In the genomic region with DNA sequence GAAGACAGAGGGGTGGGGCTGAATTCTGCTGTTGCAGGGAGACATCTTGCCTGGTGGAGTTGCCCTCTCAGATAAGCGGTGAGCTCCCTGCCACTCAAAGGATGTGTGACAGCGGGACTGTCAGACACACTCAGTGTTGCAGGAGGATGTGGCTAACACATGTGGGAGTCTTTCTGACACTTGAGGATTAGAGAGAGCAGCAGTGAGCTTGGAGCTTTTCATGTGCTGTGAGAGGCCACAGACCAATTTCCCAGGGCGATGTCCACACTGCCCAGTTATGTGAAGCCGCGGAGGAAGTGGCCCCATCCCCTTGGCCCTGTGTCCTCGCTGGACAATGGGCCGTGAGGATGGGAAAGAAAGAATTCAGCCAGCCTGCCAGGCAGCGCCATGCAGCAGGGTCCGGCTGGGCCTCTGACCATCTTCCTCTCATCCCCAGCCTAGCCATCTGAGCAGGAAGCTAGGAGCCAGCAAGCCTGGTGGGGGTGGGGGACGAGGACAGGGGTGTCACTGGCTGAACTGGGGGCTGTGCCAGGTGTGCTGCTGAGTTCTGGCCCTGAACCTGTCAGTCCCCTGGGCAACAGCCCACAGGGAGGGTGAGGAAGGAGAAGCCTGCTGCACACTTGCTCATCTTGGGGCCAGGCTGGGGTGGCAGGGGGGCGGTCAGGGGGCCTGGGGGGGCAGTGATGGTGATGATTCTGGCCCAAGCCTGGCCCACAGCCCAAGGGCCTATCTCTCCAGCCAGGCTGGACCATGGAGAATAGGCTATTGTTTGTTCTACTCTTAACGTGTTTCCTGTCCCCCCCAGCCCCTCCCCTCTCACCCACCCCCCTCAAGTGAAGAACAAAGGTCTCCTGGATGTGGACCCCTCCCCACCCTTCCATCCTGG, we compare ENCODE assay signal across 8 mouse cellular contexts. TPM values are rescaled to one million over a fixed set of nuclear protein-coding genes. Genes with fewer than 3 reads are reported as not detected.
DNase-seq lines count a peak whose midpoint lies in the region; ATAC-seq lines count a peak whose summit lies in the region.

No protein-coding gene starts in this region.

- DNase-seq in cerebellum, adult 11-12 months, result peak; percentile 70
- DNase-seq in cerebellum, adult 8-10 months, result no peak
- peak; percentile 49 for DNase-seq in c-Kit-positive CD71-positive TER-119-positive erythroid progenitor cells, embryonic 14.5 days (ENCODE audit: low spot score)
- peak; percentile 99 for DNase-seq in heart, adult 11 months
- DNase-seq in intestine, embryonic 14.5 days (ENCODE audit: low spot score), result no peak
- no peak for DNase-seq in right cerebral cortex, postnatal 25 days

- peak overlapping the region; percentile 94 for H3K27ac ChIP-seq in intestine, embryonic 14.5 days (ENCODE audit: low read depth)
- peak overlapping the region; percentile 57 for H3K27ac ChIP-seq in liver, embryonic 16.5 days (ENCODE audit: low read length)
- H3K27ac ChIP-seq in neural tube, embryonic 12.5 days, result 0 out of 2 replicates have a peak overlapping the region, but pooled peaks have one; percentile 15

- H3K36me3 ChIP-seq in intestine, embryonic 14.5 days (ENCODE audit: control insufficient read depth, insufficient read depth, low read length), result no peaks in the 10 kb centered on the region
- no peaks in the 10 kb centered on the region for H3K36me3 ChIP-seq in liver, embryonic 16.5 days (ENCODE audit: control insufficient read depth, insufficient read depth)
- H3K36me3 ChIP-seq in neural tube, embryonic 12.5 days, result no peaks in the 10 kb centered on the region

- peak overlapping the region; percentile 2; the same call in 1 of the 2 replicates for H3K4me2 ChIP-seq in intestine, embryonic 14.5 days (ENCODE audit: low read length)
- H3K4me2 ChIP-seq in liver, embryonic 16.5 days (ENCODE audit: low read depth, low read length), result no peak overlapping the region
- H3K4me2 ChIP-seq in neural tube, embryonic 12.5 days (replicated peaks), result no peak overlapping the region

- no peaks in the 10 kb centered on the region for H3K27me3 ChIP-seq in intestine, embryonic 14.5 days (replicated peaks; ENCODE audit: control insufficient read depth, insufficient read depth, low read length)
- peaks cover under 1% of the 10 kb centered on the region; the same call in 1 of the 2 replicates for H3K27me3 ChIP-seq in liver, embryonic 16.5 days (ENCODE audit: control insufficient read depth, insufficient read depth, low read depth, low read length)
- H3K27me3 ChIP-seq in neural tube, embryonic 12.5 days (replicated peaks), result no peaks in the 10 kb centered on the region

- WGBS in intestine, embryonic 14.5 days, result 30% methylated on average over 12 of the region's 12 CpGs
- WGBS in liver, embryonic 16.5 days (ENCODE audit: insufficient replicate concordance), result 8% methylated on average over 12 of the region's 12 CpGs
- WGBS in neural tube, embryonic 12.5 days, result 10% methylated on average over 11 of the region's 12 CpGs

- H3K9me3 ChIP-seq in intestine, embryonic 14.5 days (ENCODE audit: control insufficient read depth, low read length), result no peaks in the 10 kb centered on the region
- no peaks in the 10 kb centered on the region for H3K9me3 ChIP-seq in liver, embryonic 16.5 days (replicated peaks; ENCODE audit: control insufficient read depth, low read length)
- H3K9me3 ChIP-seq in neural tube, embryonic 12.5 days, result no peaks in the 10 kb centered on the region

- no peak for ATAC-seq in intestine, embryonic 14.5 days (replicated peaks; ENCODE audit: low FRiP score, low TSS enrichment, low read depth)
- 0 out of 2 replicates have a peak, but pooled peaks have one; percentile 4 for ATAC-seq in liver, embryonic 16.5 days (ENCODE audit: low read depth)
- no peak for ATAC-seq in neural tube, embryonic 12.5 days (ENCODE audit: low FRiP score, low read depth)

- peaks cover 69% of the 10 kb centered on the region for H3K4me1 ChIP-seq in intestine, embryonic 14.5 days (replicated peaks; ENCODE audit: control insufficient read depth, insufficient read depth, low read length)
- H3K4me1 ChIP-seq in liver, embryonic 16.5 days (ENCODE audit: control insufficient read depth, low read depth, low read length), result peaks cover 31% of the 10 kb centered on the region
- peaks cover 48% of the 10 kb centered on the region for H3K4me1 ChIP-seq in neural tube, embryonic 12.5 days

- no peak overlapping the region for H3K4me3 ChIP-seq in intestine, embryonic 14.5 days (ENCODE audit: low read depth, low read length)
- no peak overlapping the region for H3K4me3 ChIP-seq in liver, embryonic 16.5 days (ENCODE audit: low read depth, low read length)
- H3K4me3 ChIP-seq in neural tube, embryonic 12.5 days, result no peak overlapping the region

- H3K9ac ChIP-seq in intestine, embryonic 14.5 days (ENCODE audit: low read length), result peak overlapping the region; percentile 22; the same call in 1 of the 2 replicates
- H3K9ac ChIP-seq in liver, embryonic 16.5 days (ENCODE audit: low read depth, low read length), result no peak overlapping the region
- H3K9ac ChIP-seq in neural tube, embryonic 12.5 days, result 0 out of 2 replicates have a peak overlapping the region, but pooled peaks have one; percentile 3

RNA-seq across cellular contexts. Expression of a gene that starts 7.0 kb away (rescaled TPM):
- 44.9 and 45.7 TPM in 2 replicates for polyA plus RNA-seq in intestine, embryonic 14.5 days (2014; fragmentation: Nextera tagmentation; extraction: Ambion mirVana)
- polyA plus RNA-seq in liver, embryonic 16.5 days (2015; fragmentation: Nextera tagmentation; extraction: Ambion mirVana), result 12.1 and 13.1 TPM in 2 replicates
- polyA plus RNA-seq in neural tube, embryonic 12.5 days (2016; fragmentation: Nextera tagmentation; extraction: Ambion mirVana), result 14.9 and 17.6 TPM in 2 replicates

RNA-seq across cellular contexts. Expression of a gene that starts 19.9 kb away (rescaled TPM):
- 776 and 848 TPM in 2 replicates for polyA plus RNA-seq in intestine, embryonic 14.5 days (2014; fragmentation: Nextera tagmentation; extraction: Ambion mirVana)
- 9.1 and 15.8 TPM in 2 replicates for polyA plus RNA-seq in liver, embryonic 16.5 days (2015; fragmentation: Nextera tagmentation; extraction: Ambion mirVana)
- not detected in 2 replicates for polyA plus RNA-seq in neural tube, embryonic 12.5 days (2016; fragmentation: Nextera tagmentation; extraction: Ambion mirVana)

RNA-seq across cellular contexts. Expression of a gene that starts 32.6 kb away (rescaled TPM):
- polyA plus RNA-seq in intestine, embryonic 14.5 days (2014; fragmentation: Nextera tagmentation; extraction: Ambion mirVana), result 7.3 and 8.6 TPM in 2 replicates
- 1.8 and 2.1 TPM in 2 replicates for polyA plus RNA-seq in liver, embryonic 16.5 days (2015; fragmentation: Nextera tagmentation; extraction: Ambion mirVana)
- 2.8 and 3.4 TPM in 2 replicates for polyA plus RNA-seq in neural tube, embryonic 12.5 days (2016; fragmentation: Nextera tagmentation; extraction: Ambion mirVana)

RNA-seq across cellular contexts. Expression of a gene that starts 41.5 kb away (rescaled TPM):
- polyA plus RNA-seq in intestine, embryonic 14.5 days (2014; fragmentation: Nextera tagmentation; extraction: Ambion mirVana), result 38.1 and 44.4 TPM in 2 replicates
- 18.6 and 19.6 TPM in 2 replicates for polyA plus RNA-seq in liver, embryonic 16.5 days (2015; fragmentation: Nextera tagmentation; extraction: Ambion mirVana)
- polyA plus RNA-seq in neural tube, embryonic 12.5 days (2016; fragmentation: Nextera tagmentation; extraction: Ambion mirVana), result 55.6 and 57.5 TPM in 2 replicates

Comparison
In these comparisons a context has a peak if more than half of its experiments do, and no peak if none do; other contexts are left out.
1. DNase-seq: peak in cerebellum, adult 11-12 months (single experiment), c-Kit-positive CD71-positive TER-119-positive erythroid progenitor cells, embryonic 14.5 days (single experiment) and heart, adult 11 months (single experiment); none in cerebellum, adult 8-10 months (single experiment), intestine, embryonic 14.5 days (single experiment) and right cerebral cortex, postnatal 25 days (single experiment).
2. H3K27ac ChIP-seq: peak in every context shown above with its lines; median percentile 94 in intestine, embryonic 14.5 days; 57 in liver, embryonic 16.5 days; 15 in neural tube, embryonic 12.5 days.
3. RNA of a gene that starts 19.9 kb away (polyA plus RNA-seq): 776 to 848 TPM in intestine, embryonic 14.5 days; 9.1 to 15.8 TPM in liver, embryonic 16.5 days and not detected in neural tube, embryonic 12.5 days; every median in the first group is over 10 times any median in the second.